Mouse (Mus musculus) CD4-positive helper T cell, adult 2 months (primary cell): ENCODE results near the gene BC004004.

Source experiments
- DNase-seq: peaks from one replicate; pipeline ENCODE4 v3.0.0-alpha.2; 2012; ENCODE audit warnings: low read depth, missing footprints, low spot score

The BC004004 gene

GRCm38 (mm10) chr17:29321765-29322602 is 53.4 kb downstream of the BC004004 start:
- DNase-seq = no peak

GRCm38 (mm10) chr17:29322603-29322962 is 54.0 kb downstream of the BC004004 start:
- DNase-seq = no peak

GRCm38 (mm10) chr17:29323625-29324024 is 55.0 kb downstream of the BC004004 start:
- no peak for DNase-seq

- no peak for DNase-seq
Measured at GRCm38 (mm10) chr17:29325831-29326230, 57.2 kb downstream of the BC004004 start.

- no peak for DNase-seq
Measured at GRCm38 (mm10) chr17:29326531-29327529, 58.2 kb downstream of the BC004004 start.

- no peak for DNase-seq
Measured at GRCm38 (mm10) chr17:29327691-29328090, 59.1 kb downstream of the BC004004 start.

- no peak for DNase-seq
Measured at GRCm38 (mm10) chr17:29330221-29330620, 61.6 kb downstream of the BC004004 start.

GRCm38 (mm10) chr17:29330671-29331410 is 62.3 kb downstream of the BC004004 start:
- no peak for DNase-seq

GRCm38 (mm10) chr17:29332186-29332685 is 63.6 kb downstream of the BC004004 start:
- no peak for DNase-seq

GRCm38 (mm10) chr17:29336266-29336990 is 67.8 kb downstream of the BC004004 start:
- no peak for DNase-seq

GRCm38 (mm10) chr17:29337979-29338823 is 69.6 kb downstream of the BC004004 start:
- no peak for DNase-seq

GRCm38 (mm10) chr17:29339170-29339768 is 70.7 kb downstream of the BC004004 start:
- DNase-seq = no peak

- no peak for DNase-seq
Measured at GRCm38 (mm10) chr17:29340406-29341261, 72.0 kb downstream of the BC004004 start.

- DNase-seq = peak; percentile 70
Measured at GRCm38 (mm10) chr17:29341591-29342003, 73.0 kb downstream of the BC004004 start.

GRCm38 (mm10) chr17:29342010-29342910 is 73.7 kb downstream of the BC004004 start:
- DNase-seq = no peak

GRCm38 (mm10) chr17:29343241-29343640 is 74.7 kb downstream of the BC004004 start:
- no peak for DNase-seq

GRCm38 (mm10) chr17:29345272-29345671 is 76.7 kb downstream of the BC004004 start:
- no peak for DNase-seq
